Mouse (Mus musculus) heart, embryonic 13.5 days (tissue): Measurements from ENCODE around the gene Dppa3. TPM values are rescaled to one million over a fixed set of nuclear protein-coding genes. Genes with fewer than 3 reads are reported as not detected.
A peak's percentile ranks its signal among the peaks of the same experiment; 100 is the strongest.

ENCODE experiments used
- ATAC-seq: fragments of 200-750 bp; cut with Nextera tagmentation; 2 replicates; pipeline ENCODE4 v1.8.0; 2017; ENCODE audit warnings: moderate TSS enrichment; ENCODE audit not compliant: insufficient number of reproducible peaks, low FRiP score, low TSS enrichment; ENCODE audit errors: extremely low read depth
- H3K27ac ChIP-seq: fragments of 300-500 bp; sonication (generic); replicated peaks from 2 replicates; pipeline ENCODE4 v1.5.1; 2015; ENCODE audit warnings: moderate library complexity, mild to moderate bottlenecking, inconsistent platforms
- H3K27me3 ChIP-seq: fragments of 300-500 bp; sonication (generic); replicated peaks from 2 replicates; pipeline ENCODE4 v1.6.1; 2015; ENCODE audit warnings: mild to moderate bottlenecking, inconsistent platforms
- H3K36me3 ChIP-seq: fragments of 300-500 bp; sonication (generic); 2 replicates; pipeline ENCODE4 v1.6.1; 2015; ENCODE audit warnings: mild to moderate bottlenecking, inconsistent platforms
- H3K4me1 ChIP-seq: fragments of 300-500 bp; sonication (generic); 2 replicates; pipeline ENCODE4 v1.6.1; 2015; ENCODE audit warnings: inconsistent platforms
- H3K4me2 ChIP-seq: fragments of 300-500 bp; sonication (generic); 2 replicates; pipeline ENCODE4 v1.6.1; 2015; ENCODE audit warnings: inconsistent platforms, mild to moderate bottlenecking, moderate library complexity
- H3K4me3 ChIP-seq: fragments of 300-500 bp; sonication (generic); 2 replicates; pipeline ENCODE4 v1.5.1; 2015; ENCODE audit warnings: moderate library complexity, mild to moderate bottlenecking, inconsistent platforms
- H3K9ac ChIP-seq: fragments of 300-500 bp; sonication (generic); 2 replicates; pipeline ENCODE4 v1.6.1; 2015; ENCODE audit warnings: inconsistent platforms, mild to moderate bottlenecking, moderate library complexity
- H3K9me3 ChIP-seq: fragments of 300-500 bp; sonication (generic); 2 replicates; pipeline ENCODE4 v1.6.1; 2016; ENCODE audit warnings: inconsistent platforms
- WGBS: fragments of 180-500 bp; shearing (Covaris S2); methylation state at CpG from one replicate; pipeline ENCODE4 v1.1.7; 2015; ENCODE audit warnings: mixed read lengths; 5-methylcytosine and 5-hydroxymethylcytosine counted together
- polyA plus RNA-seq: library from polyadenylated mRNA; unstranded; fragments of >200 nt; fragmentation: Nextera tagmentation; extraction: Ambion mirVana; gene quantifications from 2 replicates; pipeline ENCODE4 v1.2.1, GENCODE M21; 2015

The Dppa3 gene
- polyA plus RNA-seq, 1 experiment from 2014 or later: not detected

GRCm38 (mm10) chr6:122669406-122670200 is 43.4 kb downstream of the Dppa3 start:
- Histone ChIP-seq H3K27me3 (peaks cover 17% of the 10 kb centered on the region), H3K9ac (peak overlapping the region; percentile 67; the same call in 1 of the 2 replicates), H3K9me3 (no peaks in the 10 kb centered on the region), H3K4me1 (peaks cover 11% of the 10 kb centered on the region), H3K36me3 (no peaks in the 10 kb centered on the region), H3K4me2 (peak overlapping the region; percentile 78), H3K4me3 (peak overlapping the region; percentile 56), H3K27ac (no peak overlapping the region)
- peak; percentile 67 for ATAC-seq
- WGBS: 6% methylated on average over 19 of the region's 19 CpGs

GRCm38 (mm10) chr6:122670201-122670551 is 44.0 kb downstream of the Dppa3 start:
- H3K27me3 ChIP-seq: peaks cover 15% of the 10 kb centered on the region
- 32% methylated on average over 10 of the region's 10 CpGs for WGBS
- no peak for ATAC-seq
- H3K4me3 ChIP-seq: peak overlapping the region; percentile 56
- peak overlapping the region; percentile 78 for H3K4me2 ChIP-seq
- H3K9me3 ChIP-seq: no peaks in the 10 kb centered on the region
- peaks cover 11% of the 10 kb centered on the region for H3K4me1 ChIP-seq
- H3K36me3 ChIP-seq: no peaks in the 10 kb centered on the region
- H3K9ac ChIP-seq: peak overlapping the region; percentile 67; the same call in 1 of the 2 replicates
- no peak overlapping the region for H3K27ac ChIP-seq

GRCm38 (mm10) chr6:122670841-122671240 is 44.6 kb downstream of the Dppa3 start:
- WGBS: 92% methylated on average over 4 of the region's 4 CpGs
- Histone ChIP-seq H3K9me3 (no peaks in the 10 kb centered on the region), H3K4me2 (no peak overlapping the region), H3K27me3 (peaks cover 15% of the 10 kb centered on the region), H3K9ac (no peak overlapping the region), H3K4me3 (no peak overlapping the region), H3K4me1 (peaks cover 8% of the 10 kb centered on the region), H3K27ac (no peak overlapping the region), H3K36me3 (no peaks in the 10 kb centered on the region)
- ATAC-seq: no peak

- H3K36me3 ChIP-seq: no peaks in the 10 kb centered on the region
- H3K9me3 ChIP-seq: no peaks in the 10 kb centered on the region
- no peak overlapping the region for H3K27ac ChIP-seq
- peaks cover 4% of the 10 kb centered on the region; the same call in 1 of the 2 replicates for H3K4me1 ChIP-seq
- no peak overlapping the region for H3K9ac ChIP-seq
- peaks cover 9% of the 10 kb centered on the region for H3K27me3 ChIP-seq
- 32% methylated on average over 8 of the region's 8 CpGs for WGBS
- H3K4me3 ChIP-seq: no peak overlapping the region
- ATAC-seq: no peak
- H3K4me2 ChIP-seq: no peak overlapping the region
These were observed 46.5 kb downstream of the Dppa3 start for GRCm38 (mm10) chr6:122672746-122673145.

Other genes with a start within 250 kb of the Dppa3 start
- 5.3 and 6.0 TPM in 2 replicates for gene Rimklb, start 127.6 kb upstream of the Dppa3 start, polyA plus RNA-seq
- 13.7 and 13.8 TPM in 2 replicates for gene Mfap5, start 120.6 kb upstream of the Dppa3 start, polyA plus RNA-seq
- not detected in 2 replicates for gene Aicda, start 72.6 kb upstream of the Dppa3 start, polyA plus RNA-seq
- 2.2 and 2.7 TPM in 2 replicates for gene Apobec1, start 24.0 kb upstream of the Dppa3 start, polyA plus RNA-seq
- gene Gdf3, start 16.3 kb upstream of the Dppa3 start, polyA plus RNA-seq: 0.20 and 0.27 TPM in 2 replicates
- gene Nanog, start 81.1 kb downstream of the Dppa3 start, polyA plus RNA-seq: 0.71 and 0.94 TPM in 2 replicates
- 12.1 and 15.4 TPM in 2 replicates for gene Slc2a3, start 175.2 kb downstream of the Dppa3 start, polyA plus RNA-seq
- 4.8 and 5.6 TPM in 2 replicates for gene Foxj2, start 193.5 kb downstream of the Dppa3 start, polyA plus RNA-seq
- 2.4 and 3.0 TPM in 2 replicates for gene C3ar1, start 229.8 kb downstream of the Dppa3 start, polyA plus RNA-seq
- 49.9 and 51.3 TPM in 2 replicates for gene Necap1, start 248.1 kb downstream of the Dppa3 start, polyA plus RNA-seq